Mouse (Mus musculus): ENCODE results near the gene Emx1.

Gene Emx1

GRCm38 (mm10) chr6:85189911-85190591, 2.8 kb downstream of the Emx1 start:
- DNase-seq (ENCODE audit: low spot score), result no peak

- no peak for DNase-seq (ENCODE audit: low spot score)
Measured at GRCm38 (mm10) chr6:85190671-85191070, 3.4 kb downstream of the Emx1 start.

DNA sequence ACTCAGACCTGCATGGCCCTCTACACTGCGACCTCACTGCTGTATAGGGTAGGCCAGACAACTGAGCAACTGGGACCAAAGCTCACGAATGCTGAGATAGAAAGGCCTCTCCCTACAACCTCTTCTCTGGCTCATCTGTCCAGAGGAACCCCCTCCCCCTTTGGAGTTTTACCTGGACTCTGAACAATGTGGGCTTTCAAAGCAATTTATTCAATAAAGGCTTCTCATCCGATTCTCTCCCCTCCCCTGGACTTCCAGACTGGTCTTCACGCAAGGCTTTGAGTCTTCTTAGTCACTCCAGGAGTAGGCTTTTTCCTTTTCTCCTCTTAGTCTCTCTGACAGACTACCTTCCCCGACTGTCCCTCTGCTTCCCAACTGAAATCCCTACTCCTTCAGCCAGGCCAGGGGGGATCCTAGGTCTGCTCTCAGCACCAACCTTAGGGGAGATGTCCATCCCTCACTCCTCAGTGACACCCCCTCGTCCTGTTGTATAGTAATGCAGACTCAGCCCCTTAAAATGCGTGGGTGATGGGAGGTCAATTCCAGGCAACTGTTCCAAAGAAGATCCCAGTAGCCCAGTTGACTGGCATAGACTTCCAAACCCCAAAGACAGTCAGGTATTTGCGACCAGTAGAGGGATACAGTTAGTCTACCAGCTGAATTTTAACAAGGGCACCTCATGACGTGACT, 4.7 kb downstream of the Emx1 start:
- no peak for DNase-seq (ENCODE audit: low spot score)

DNA sequence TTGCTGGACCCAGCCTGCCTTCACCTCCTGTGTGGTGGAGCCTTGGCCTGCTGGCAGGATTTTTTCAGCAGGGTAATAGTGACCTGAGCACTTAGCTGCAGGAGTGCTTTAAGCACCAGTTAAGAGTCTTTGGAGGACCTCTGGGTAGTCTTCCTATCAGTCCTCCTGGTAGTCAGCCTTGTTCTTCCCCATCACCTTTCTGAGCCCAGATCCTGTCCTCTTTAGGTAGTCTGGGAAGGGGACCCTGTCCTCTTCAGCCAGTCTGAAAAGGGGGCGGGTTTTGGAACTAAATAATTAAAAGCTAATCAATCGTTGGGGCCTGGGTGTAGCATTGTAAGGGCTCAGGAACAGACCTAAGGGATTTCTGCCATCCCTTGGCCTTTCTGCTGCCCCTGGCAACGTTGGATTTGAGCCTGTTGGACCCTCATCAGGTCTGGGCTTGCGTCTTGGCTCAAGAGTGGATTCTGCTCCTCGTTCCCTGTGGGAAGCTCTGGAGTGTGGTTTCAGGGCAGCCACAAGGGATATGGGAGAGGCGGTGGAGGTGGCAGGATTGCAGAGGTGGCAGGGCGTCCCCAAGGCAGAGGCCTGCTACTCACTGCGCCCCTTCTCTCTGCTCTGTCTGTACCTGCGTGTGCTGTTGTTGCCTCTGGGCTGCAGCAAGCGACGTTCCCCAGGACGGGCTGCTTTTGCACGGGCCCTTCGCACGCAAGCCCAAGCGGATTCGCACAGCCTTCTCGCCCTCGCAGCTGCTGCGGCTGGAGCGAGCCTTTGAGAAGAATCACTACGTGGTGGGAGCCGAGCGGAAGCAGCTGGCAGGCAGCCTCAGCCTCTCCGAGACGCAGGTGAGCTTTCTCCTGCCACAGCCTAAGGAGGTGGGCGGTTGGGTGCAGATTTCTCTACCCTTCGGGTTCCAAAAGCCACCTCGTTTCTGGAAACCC, 6.4 kb downstream of the Emx1 start:
- DNase-seq (ENCODE audit: low spot score), result no peak

- no peak for DNase-seq (ENCODE audit: low spot score)
Measured at GRCm38 (mm10) chr6:85197951-85198350, 10.7 kb downstream of the Emx1 start.

GRCm38 (mm10) chr6:85206182-85206938, 19.1 kb downstream of the Emx1 start:
- no peak for DNase-seq (ENCODE audit: low spot score)

- DNase-seq (ENCODE audit: low spot score), result no peak
Measured at GRCm38 (mm10) chr6:85206939-85207285, 19.7 kb downstream of the Emx1 start.

DNA sequence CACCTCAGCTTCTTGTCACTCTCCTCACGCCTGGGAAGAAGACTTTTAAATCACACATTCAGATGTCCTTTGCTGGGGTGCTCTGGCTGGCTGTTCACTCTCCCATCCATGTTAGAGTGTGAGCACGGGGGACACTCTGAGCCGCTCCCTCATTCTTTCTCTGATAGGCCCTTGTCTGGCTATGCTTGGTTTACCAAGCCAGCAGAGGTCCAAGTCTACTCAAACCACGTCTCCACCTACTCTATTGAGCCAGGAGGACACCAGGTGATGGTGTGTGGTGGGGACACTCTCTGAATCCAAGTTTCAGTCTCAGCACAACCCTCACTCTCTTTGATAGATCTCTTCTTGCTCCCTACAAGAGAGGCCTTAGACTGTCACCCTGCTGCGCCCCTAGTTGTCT, 20.1 kb downstream of the Emx1 start:
- no peak for DNase-seq (ENCODE audit: low spot score)

- no peak for DNase-seq (ENCODE audit: low spot score)
Measured at GRCm38 (mm10) chr6:85209226-85209967, 22.2 kb downstream of the Emx1 start.

DNA sequence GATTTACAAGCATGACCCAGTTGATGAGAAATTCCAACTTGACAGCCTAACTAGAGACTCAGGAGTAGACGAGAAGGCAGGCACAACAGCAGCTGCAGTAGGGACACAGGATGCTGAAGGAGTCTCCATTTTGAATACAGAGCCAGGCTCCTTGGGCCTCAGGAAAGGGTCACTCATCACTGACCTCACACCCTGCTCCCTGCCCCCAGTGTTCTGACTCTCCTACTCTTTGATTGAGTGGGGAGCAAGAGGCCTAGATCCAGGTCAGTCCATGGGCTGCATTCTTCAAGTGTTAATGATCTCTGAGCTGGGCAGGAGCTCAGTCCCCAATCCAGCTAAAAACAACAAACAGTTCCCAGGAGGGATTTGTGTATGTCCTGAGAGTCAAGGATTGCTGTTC, 23.4 kb downstream of the Emx1 start:
- no peak for DNase-seq (ENCODE audit: low spot score)

GRCm38 (mm10) chr6:85218251-85218650, 31.0 kb downstream of the Emx1 start:
- no peak for DNase-seq (ENCODE audit: low spot score)

DNA sequence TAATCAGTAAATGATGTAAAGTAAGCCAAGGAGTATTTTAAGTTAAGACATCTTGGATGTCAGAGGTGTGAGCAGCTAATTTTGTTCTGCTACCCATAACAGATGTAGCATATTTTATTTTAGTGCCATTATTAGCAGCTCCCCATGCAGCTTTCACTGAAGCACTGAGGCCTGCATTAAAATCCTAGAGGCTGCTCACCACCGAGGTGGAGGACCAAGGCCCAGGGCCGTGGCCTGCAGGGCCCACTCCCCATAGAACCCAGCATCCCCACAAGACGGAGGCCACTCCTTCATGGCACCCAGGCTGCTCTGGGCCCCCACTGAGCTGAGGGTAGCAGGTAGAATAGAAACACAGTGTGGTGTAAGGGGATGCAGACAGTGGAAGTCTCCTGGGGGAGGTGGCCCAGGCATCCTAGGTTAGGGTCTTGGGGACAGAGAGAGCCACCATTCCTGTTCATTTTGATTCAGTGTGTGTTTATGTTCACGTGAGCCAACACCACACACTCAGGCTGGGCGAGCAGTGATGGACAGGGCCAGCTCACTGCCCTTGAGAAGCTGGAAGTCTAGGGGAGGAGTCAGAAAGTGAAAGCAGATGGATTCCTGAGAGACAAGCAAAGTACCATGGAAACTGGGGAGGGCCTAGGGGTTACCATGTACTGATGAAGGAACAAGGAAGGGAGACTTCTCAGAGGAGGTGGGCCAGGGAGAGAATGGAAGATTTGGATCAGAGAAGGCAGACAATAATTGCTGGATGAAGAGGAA, 31.6 kb downstream of the Emx1 start:
- DNase-seq (ENCODE audit: low spot score), result no peak

DNA sequence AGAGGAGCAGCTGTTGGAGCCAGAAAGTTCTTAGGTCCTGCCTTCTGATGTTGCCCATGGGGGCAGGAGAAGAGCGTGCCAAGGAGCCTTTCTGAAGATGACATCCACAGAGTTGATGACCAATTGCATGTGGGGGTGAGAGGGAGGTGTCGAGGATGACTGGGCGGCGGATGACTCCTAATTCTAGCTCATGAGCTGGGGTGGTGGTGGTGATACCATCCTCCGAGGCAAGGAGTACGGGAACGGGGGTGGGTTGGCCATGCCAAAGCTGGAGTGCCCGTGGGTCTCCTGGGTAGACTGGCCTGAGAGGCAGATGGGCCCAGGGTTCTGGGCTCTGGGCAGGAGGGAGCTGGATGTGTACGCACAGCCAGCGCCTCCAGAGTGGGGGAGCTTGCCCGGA, 32.5 kb downstream of the Emx1 start:
- DNase-seq (ENCODE audit: low spot score), result no peak

GRCm38 (mm10) chr6:85220917-85221316, 33.7 kb downstream of the Emx1 start:
- DNase-seq (ENCODE audit: low spot score), result no peak

DNA sequence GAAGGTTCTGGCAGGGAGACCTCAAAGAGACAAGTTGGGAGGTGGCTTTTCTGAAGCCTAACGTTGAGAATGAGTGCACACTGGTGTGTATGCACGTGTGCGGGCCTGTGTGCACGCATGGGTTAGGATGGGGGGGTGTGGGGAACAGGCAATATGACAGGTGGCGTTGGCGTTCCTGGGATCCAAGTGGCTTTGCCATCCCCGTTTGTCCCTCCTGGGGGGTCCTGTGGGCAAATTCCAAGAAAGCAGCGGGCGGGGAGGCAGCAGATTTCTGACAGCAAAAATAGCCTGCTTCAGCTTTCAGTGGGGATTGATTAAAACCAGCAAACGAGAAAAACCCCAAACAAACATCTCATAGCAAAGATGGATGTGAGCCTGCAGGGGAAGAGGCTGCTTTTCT, 35.3 kb downstream of the Emx1 start:
- no peak for DNase-seq (ENCODE audit: low spot score)

- no peak for DNase-seq (ENCODE audit: low spot score)
Measured at GRCm38 (mm10) chr6:85223498-85224150, 36.4 kb downstream of the Emx1 start.

GRCm38 (mm10) chr6:85224442-85224891, 37.2 kb downstream of the Emx1 start:
- DNase-seq (ENCODE audit: low spot score), result no peak

- no peak for DNase-seq (ENCODE audit: low spot score)
Measured at GRCm38 (mm10) chr6:85226570-85226969, 39.3 kb downstream of the Emx1 start.

- no peak for DNase-seq (ENCODE audit: low spot score)
Measured at GRCm38 (mm10) chr6:85227520-85227919, 40.3 kb downstream of the Emx1 start.

- DNase-seq (ENCODE audit: low spot score), result no peak
Measured at GRCm38 (mm10) chr6:85230762-85231161, 43.5 kb downstream of the Emx1 start.

Measured in MN1 (cell line).